Mouse (Mus musculus): Measurements from ENCODE around the gene Pik3c2b. TPM values are rescaled to one million over a fixed set of nuclear protein-coding genes. Genes with fewer than 3 reads are reported as not detected.
A peak's percentile ranks its signal among the peaks of the same experiment; 100 is the strongest.

The Pik3c2b gene
- polyA plus RNA-seq, 1 experiment from 2014 or later, result 7.1 TPM

DNA sequence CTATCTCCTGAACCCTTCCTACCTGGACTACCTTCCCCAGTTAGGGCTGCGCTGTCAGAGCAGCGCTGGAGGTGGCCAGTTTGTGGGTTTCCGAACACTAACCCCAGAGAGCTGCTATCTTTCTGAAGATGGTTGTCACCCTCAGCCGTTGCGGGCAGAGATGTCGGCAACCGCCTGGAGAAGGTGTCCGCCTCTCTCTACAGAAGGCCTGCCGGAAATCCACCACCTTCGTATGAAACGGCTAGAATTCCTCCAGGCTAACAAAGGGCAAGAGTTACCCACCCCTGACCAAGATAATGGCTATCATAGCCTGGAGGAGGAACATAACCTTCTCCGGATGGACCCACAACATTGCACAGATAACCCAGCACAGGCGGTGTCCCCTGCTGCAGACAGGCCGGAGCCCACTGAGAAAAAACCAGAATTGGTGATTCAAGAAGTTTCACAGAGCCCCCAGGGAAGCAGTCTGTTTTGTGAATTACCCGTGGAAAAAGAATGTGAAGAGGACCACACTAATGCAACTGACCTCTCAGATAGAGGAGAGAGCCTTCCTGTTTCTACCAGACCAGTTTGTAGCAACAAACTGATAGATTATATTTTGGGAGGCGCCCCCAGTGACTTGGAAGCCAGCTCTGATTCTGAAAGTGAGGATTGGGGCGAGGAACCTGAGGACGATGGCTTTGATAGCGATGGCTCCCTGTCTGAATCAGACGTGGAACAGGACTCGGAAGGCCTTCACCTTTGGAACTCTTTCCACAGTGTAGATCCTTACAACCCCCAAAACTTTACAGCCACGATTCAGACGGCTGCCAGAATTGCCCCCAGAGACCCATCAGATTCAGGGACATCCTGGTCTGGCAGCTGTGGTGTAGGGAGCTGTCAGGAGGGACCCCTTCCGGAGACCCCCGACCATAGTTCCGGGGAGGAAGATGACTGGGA lies 87.2 kb downstream of the Pik3c2b start:
- Histone ChIP-seq H3K4me3 (ENCODE audit: low read depth, low read length) (peak overlapping the region; percentile 99), H3K27ac (replicated peaks; ENCODE audit: low read depth, low read length) (peak overlapping the region; percentile 98), H3K27me3 (replicated peaks; ENCODE audit: control insufficient read depth, insufficient read depth, low read length) (no peaks in the 10 kb centered on the region), H3K4me2 (ENCODE audit: low read depth, low read length) (peak overlapping the region; percentile 82), H3K4me1 (ENCODE audit: control insufficient read depth, insufficient read depth, low read length) (peaks cover 33% of the 10 kb centered on the region), H3K9me3 (ENCODE audit: control insufficient read depth, low read length) (no peaks in the 10 kb centered on the region), H3K9ac (ENCODE audit: low read depth, low read length) (peak overlapping the region; percentile 94), H3K36me3 (ENCODE audit: control insufficient read depth, insufficient read depth, low read length) (peaks cover 36% of the 10 kb centered on the region)
- ATAC-seq (ENCODE audit: low read depth) (no peak), DNase-seq (ENCODE audit: low spot score) (no peak)
- 8% methylated on average over 26 of the region's 26 CpGs for WGBS

DNA sequence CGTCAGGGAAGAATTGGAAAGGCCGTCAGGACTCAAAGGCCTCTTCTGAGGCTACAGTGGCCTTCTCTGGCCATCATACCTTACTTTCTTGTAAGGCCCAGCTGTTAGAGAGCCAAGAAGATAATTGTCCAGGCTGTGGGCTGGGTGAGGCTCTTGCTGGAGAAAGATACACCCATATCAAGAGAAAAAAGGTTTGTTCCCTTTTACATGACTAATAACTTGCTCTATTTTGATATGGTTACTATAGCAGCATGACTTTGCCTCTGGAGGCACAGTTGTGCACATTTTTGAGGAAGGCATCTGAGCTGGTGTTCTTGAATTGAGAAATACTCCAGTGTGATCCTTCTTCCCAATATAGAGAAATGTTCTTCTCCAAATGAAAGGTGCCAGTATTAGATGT lies 88.0 kb downstream of the Pik3c2b start:
- peaks cover 44% of the 10 kb centered on the region for H3K36me3 ChIP-seq (ENCODE audit: control insufficient read depth, insufficient read depth, low read length)
- H3K9me3 ChIP-seq (ENCODE audit: control insufficient read depth, low read length), result no peaks in the 10 kb centered on the region
- ATAC-seq (ENCODE audit: low read depth) (no peak), DNase-seq (ENCODE audit: low spot score) (no peak)
- peaks cover 33% of the 10 kb centered on the region for H3K4me1 ChIP-seq (ENCODE audit: control insufficient read depth, insufficient read depth, low read length)
- H3K4me3 ChIP-seq (ENCODE audit: low read depth, low read length), result peak overlapping the region; percentile 99
- H3K4me2 ChIP-seq (ENCODE audit: low read depth, low read length), result peak overlapping the region; percentile 82
- no peaks in the 10 kb centered on the region for H3K27me3 ChIP-seq (replicated peaks; ENCODE audit: control insufficient read depth, insufficient read depth, low read length)
- 14% methylated on average over 2 of the region's 2 CpGs for WGBS
- H3K9ac ChIP-seq (ENCODE audit: low read depth, low read length), result peak overlapping the region; percentile 94
- no peak overlapping the region; the same call in 1 of the 2 replicates for H3K27ac ChIP-seq (replicated peaks; ENCODE audit: low read depth, low read length)

DNA sequence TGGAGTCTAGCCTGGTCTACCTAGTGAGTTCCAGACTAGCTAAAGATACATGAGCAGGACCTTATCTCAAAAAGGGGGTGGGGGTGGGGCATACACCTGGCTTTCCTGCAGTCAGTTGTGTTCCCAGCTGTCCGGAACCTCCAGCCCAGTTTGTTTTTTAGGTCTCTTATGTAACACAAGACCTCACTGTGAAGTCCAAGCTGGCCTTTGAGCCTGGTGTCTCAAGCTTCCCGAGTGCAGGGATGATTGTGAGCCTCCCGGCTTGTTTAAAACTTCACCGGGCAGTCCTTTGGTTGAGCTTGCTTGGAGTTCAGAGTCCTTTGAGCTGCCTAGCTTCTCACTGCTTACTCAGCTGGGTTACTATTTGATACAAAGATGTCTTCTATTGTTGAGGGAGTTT lies 88.6 kb downstream of the Pik3c2b start:
- Histone ChIP-seq H3K9me3 (ENCODE audit: control insufficient read depth, low read length) (no peaks in the 10 kb centered on the region), H3K27ac (replicated peaks; ENCODE audit: low read depth, low read length) (no peak overlapping the region), H3K4me2 (ENCODE audit: low read depth, low read length) (peak overlapping the region; percentile 82), H3K27me3 (replicated peaks; ENCODE audit: control insufficient read depth, insufficient read depth, low read length) (no peaks in the 10 kb centered on the region), H3K4me3 (ENCODE audit: low read depth, low read length) (peak overlapping the region; percentile 99), H3K36me3 (ENCODE audit: control insufficient read depth, insufficient read depth, low read length) (peaks cover 50% of the 10 kb centered on the region), H3K9ac (ENCODE audit: low read depth, low read length) (peak overlapping the region; percentile 94), H3K4me1 (ENCODE audit: control insufficient read depth, insufficient read depth, low read length) (peaks cover 33% of the 10 kb centered on the region)
- WGBS, result 22% methylated on average over 4 of the region's 4 CpGs
- ATAC-seq (ENCODE audit: low read depth), result no peak
- no peak for DNase-seq (ENCODE audit: low spot score)

DNA sequence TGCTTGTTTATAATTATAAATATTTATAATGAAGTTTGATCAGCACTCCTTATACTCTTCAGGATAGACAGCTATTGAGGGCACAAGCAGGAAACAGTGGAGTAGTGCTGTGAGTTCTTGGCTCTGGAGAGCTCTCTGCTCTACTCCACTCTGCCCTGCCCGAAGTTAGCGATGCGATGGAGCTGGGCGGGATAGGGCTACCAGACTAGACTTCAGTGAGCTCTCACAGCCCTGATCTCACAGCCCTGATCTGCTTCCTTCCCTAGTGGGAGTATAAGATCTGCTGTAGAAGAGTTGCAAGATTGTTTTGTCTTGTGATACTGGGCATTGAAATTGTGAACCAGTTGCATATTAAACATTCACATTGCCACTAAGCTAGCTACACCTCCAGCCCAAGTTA lies 89.4 kb downstream of the Pik3c2b start:
- peaks cover 57% of the 10 kb centered on the region for H3K36me3 ChIP-seq (ENCODE audit: control insufficient read depth, insufficient read depth, low read length)
- no peaks in the 10 kb centered on the region for H3K27me3 ChIP-seq (replicated peaks; ENCODE audit: control insufficient read depth, insufficient read depth, low read length)
- 51% methylated on average over 4 of the region's 4 CpGs for WGBS
- peak overlapping the region; percentile 94 for H3K9ac ChIP-seq (ENCODE audit: low read depth, low read length)
- H3K4me1 ChIP-seq (ENCODE audit: control insufficient read depth, insufficient read depth, low read length), result peaks cover 27% of the 10 kb centered on the region
- peak overlapping the region; percentile 82 for H3K4me2 ChIP-seq (ENCODE audit: low read depth, low read length)
- no peaks in the 10 kb centered on the region for H3K9me3 ChIP-seq (ENCODE audit: control insufficient read depth, low read length)
- no peak for DNase-seq (ENCODE audit: low spot score)
- peak overlapping the region; percentile 99 for H3K4me3 ChIP-seq (ENCODE audit: low read depth, low read length)
- no peak for ATAC-seq (ENCODE audit: low read depth)
- no peak overlapping the region for H3K27ac ChIP-seq (replicated peaks; ENCODE audit: low read depth, low read length)

DNA sequence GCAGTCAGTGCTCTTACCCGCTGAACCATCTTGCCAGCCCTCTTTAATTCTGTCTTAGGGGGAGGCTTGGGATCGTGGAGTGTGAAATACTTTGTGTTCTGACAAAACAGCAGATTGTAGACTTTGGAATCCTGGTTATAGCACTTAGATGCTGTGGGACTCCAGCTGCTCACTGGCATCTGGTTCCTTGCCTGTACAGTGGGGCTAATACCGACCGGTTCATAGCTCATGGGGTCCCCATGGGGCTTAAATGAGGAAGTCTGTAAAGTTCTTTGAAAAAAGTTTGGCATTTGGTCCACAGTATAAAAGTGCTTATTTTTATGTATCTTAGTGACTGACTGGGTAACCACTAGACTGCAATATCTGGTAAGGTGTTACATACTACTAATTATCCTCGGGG lies 90.3 kb downstream of the Pik3c2b start:
- Histone ChIP-seq H3K9me3 (ENCODE audit: control insufficient read depth, low read length) (no peaks in the 10 kb centered on the region), H3K4me3 (ENCODE audit: low read depth, low read length) (peak overlapping the region; percentile 99), H3K9ac (ENCODE audit: low read depth, low read length) (peak overlapping the region; percentile 8; the same call in 1 of the 2 replicates), H3K36me3 (ENCODE audit: control insufficient read depth, insufficient read depth, low read length) (peaks cover 67% of the 10 kb centered on the region), H3K27ac (replicated peaks; ENCODE audit: low read depth, low read length) (no peak overlapping the region), H3K27me3 (replicated peaks; ENCODE audit: control insufficient read depth, insufficient read depth, low read length) (no peaks in the 10 kb centered on the region), H3K4me1 (ENCODE audit: control insufficient read depth, insufficient read depth, low read length) (peaks cover 27% of the 10 kb centered on the region), H3K4me2 (ENCODE audit: low read depth, low read length) (peak overlapping the region; percentile 82)
- 54% methylated on average over 5 of the region's 5 CpGs for WGBS
- DNase-seq (ENCODE audit: low spot score), result no peak
- no peak for ATAC-seq (ENCODE audit: low read depth)

DNA sequence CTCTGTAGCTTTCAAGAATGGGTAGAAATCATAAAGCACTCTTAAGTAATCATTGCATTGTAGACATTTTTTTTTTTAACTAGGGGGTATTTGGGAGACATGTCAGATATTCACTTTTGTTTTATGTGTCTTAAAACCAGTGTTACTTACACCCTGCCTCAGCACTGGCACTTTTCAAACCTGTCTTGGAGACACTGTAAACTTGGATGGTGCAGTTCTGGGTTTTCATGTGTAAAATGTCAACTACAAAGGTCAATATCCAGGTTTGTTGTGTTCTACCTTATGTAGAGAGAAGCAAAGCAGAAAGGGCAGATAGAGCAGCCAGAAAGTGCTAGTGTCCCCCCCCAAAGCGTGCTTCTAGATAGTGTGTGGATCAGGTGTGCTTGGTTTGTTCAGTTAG lies 92.9 kb downstream of the Pik3c2b start:
- peaks cover 25% of the 10 kb centered on the region for H3K4me1 ChIP-seq (ENCODE audit: control insufficient read depth, insufficient read depth, low read length)
- ATAC-seq (ENCODE audit: low read depth), result no peak

DNA sequence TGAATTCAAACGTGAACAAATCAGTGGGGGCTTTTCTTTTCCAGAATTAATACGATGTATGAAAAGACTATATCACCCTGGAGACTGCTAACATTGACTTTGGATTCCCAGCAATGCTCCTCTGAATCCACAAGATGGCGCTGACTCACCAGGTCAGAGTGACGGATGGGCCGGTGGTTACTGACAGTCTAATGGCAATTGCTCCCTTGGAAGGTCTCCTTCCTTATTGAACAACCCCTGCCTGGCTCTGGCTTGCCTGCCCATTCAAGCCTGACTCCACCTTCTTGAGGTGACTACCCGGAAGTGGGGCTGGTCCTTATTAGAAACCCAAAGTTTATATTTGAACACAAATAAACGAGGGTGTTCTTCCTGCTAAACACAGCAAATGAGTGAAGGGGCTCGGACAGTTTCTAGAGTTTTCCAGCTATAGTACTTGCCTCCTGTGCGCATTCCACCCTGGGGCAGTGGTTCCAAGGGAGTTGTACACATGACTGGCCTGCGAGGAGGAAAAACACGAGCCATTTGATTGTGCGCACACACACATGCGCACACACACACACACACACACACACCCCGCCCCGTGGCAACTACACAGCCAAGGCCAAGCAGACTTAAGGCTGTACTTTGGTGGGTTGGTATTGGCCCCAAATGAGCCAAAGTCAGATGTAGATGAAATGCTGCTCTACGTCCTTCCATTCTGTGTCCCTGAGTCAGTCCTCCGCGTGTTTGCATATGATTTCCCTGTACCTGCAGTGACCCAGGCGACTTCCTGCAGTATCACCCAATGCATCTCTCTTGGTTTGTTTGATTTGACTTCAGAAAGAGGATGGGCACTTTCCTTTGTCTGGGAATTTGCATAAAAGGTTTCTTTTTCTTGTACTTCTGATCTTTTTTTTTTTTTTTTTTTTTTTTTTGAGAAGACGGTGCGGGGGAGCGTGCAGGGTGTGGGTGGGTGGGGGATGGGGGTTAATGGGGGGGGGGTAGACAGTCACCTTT lies 100.8 kb downstream of the Pik3c2b start:
- Histone ChIP-seq H3K27me3 (replicated peaks; ENCODE audit: control insufficient read depth, insufficient read depth, low read length) (no peaks in the 10 kb centered on the region), H3K9ac (ENCODE audit: low read depth, low read length) (no peak overlapping the region), H3K27ac (replicated peaks; ENCODE audit: low read depth, low read length) (no peak overlapping the region), H3K36me3 (ENCODE audit: control insufficient read depth, insufficient read depth, low read length) (peaks cover 3% of the 10 kb centered on the region; the same call in 1 of the 2 replicates), H3K4me3 (ENCODE audit: low read depth, low read length) (no peak overlapping the region), H3K9me3 (ENCODE audit: control insufficient read depth, low read length) (peaks cover 7% of the 10 kb centered on the region; the same call in 1 of the 2 replicates), H3K4me2 (ENCODE audit: low read depth, low read length) (no peak overlapping the region), H3K4me1 (ENCODE audit: control insufficient read depth, insufficient read depth, low read length) (no peaks in the 10 kb centered on the region)
- peak; percentile 64; the same call in 1 of the 2 replicates for ATAC-seq (ENCODE audit: low read depth)
- peak; percentile 72 for DNase-seq (ENCODE audit: low spot score)
- 60% methylated on average over 22 of the region's 22 CpGs for WGBS

More for the DNA sequence above, 92.9 kb downstream of the Pik3c2b start:
- H3K9me3 ChIP-seq (ENCODE audit: control insufficient read depth, low read length), result no peaks in the 10 kb centered on the region
- H3K27ac ChIP-seq (replicated peaks; ENCODE audit: low read depth, low read length), result no peak overlapping the region
- no peak overlapping the region for H3K4me2 ChIP-seq (ENCODE audit: low read depth, low read length)
- DNase-seq (ENCODE audit: low spot score), result no peak
- no peaks in the 10 kb centered on the region for H3K27me3 ChIP-seq (replicated peaks; ENCODE audit: control insufficient read depth, insufficient read depth, low read length)
- no peak overlapping the region for H3K4me3 ChIP-seq (ENCODE audit: low read depth, low read length)
- peaks cover 74% of the 10 kb centered on the region for H3K36me3 ChIP-seq (ENCODE audit: control insufficient read depth, insufficient read depth, low read length)
- WGBS, result 95% methylated on average over 1 of the region's 1 CpGs
- H3K9ac ChIP-seq (ENCODE audit: low read depth, low read length), result no peak overlapping the region

DNA sequence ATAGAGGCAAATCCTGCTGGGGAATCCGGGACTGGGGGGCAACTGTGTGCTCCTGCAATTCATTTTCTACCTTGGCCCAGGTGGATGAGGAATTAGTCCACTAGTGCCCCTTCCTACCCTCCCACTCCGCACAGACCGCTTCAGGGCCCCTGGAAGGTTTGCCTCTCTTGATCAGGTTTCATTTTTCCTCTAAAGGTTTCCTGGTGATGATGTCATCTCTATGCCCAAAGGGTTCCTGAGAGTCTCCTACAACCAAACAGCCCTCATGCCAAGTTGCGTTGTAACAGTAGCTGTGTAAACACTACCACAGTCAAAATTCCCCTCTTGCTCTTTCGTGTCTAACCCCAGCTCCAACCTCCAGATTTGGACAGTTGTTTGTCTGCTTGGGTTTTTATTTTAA lies 101.9 kb downstream of the Pik3c2b start:
- no peak overlapping the region for H3K9ac ChIP-seq (ENCODE audit: low read depth, low read length)
- H3K4me1 ChIP-seq (ENCODE audit: control insufficient read depth, insufficient read depth, low read length), result no peaks in the 10 kb centered on the region
- H3K4me2 ChIP-seq (ENCODE audit: low read depth, low read length), result no peak overlapping the region
- no peak for DNase-seq (ENCODE audit: low spot score)
- H3K36me3 ChIP-seq (ENCODE audit: control insufficient read depth, insufficient read depth, low read length), result no peaks in the 10 kb centered on the region
- WGBS, result 66% methylated on average over 5 of the region's 5 CpGs
- no peak overlapping the region for H3K4me3 ChIP-seq (ENCODE audit: low read depth, low read length)
- no peaks in the 10 kb centered on the region for H3K27me3 ChIP-seq (replicated peaks; ENCODE audit: control insufficient read depth, insufficient read depth, low read length)
- H3K9me3 ChIP-seq (ENCODE audit: control insufficient read depth, low read length), result peaks cover 7% of the 10 kb centered on the region; the same call in 1 of the 2 replicates
- H3K27ac ChIP-seq (replicated peaks; ENCODE audit: low read depth, low read length), result no peak overlapping the region
- peak; percentile 30; the same call in 1 of the 2 replicates for ATAC-seq (ENCODE audit: low read depth)

Measured in embryonic facial prominence, embryonic 14.5 days (tissue).